Mouse (Mus musculus) gastrocnemius, adult 8-10 months (tissue): ENCODE data around the gene Mybpc1. TPM values are rescaled to one million over a fixed set of nuclear protein-coding genes. Genes with fewer than 3 reads are reported as not detected.
"Not testable (repeated sequence)": the region's sequence is repeated elsewhere in the genome, so short reads cannot be mapped to it uniquely, and the experiment has no call there.

Experiments
- DNase-seq, 2 experiments: peaks; one replicate each; pipeline ENCODE4 v3.0.0; 2022; ENCODE audit warnings: low spot score in 2 of 2
- total RNA-seq, 4 experiments: library from RNA; stranded (reverse); gene quantifications; 2 replicates each; pipeline ENCODE4 v1.2.4; 2022

The Mybpc1 gene
- total RNA-seq, 4 experiments from 2014 or later, result 812 to 945 (median 865) TPM

DNA sequence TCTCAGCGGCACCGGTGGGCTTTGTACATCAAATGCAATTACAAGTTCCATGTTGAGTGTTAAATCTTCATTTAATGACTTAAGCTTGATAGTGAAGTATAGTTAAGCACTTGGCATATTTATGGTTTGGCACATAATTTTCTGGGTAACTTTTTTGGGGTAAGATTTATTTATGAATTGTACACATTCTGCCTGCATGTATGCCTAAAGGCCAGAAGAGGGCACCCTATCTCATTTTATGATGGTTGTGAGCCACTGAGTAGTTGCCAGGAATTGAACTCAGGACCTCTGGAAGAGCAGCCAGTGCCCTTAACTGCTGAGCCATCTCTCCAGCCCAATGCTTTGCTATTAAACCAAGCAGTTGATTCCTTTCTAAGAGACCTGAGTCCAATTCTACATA lies 52.2 kb downstream of the Mybpc1 start:
- DNase-seq, result no peak

- no peak for DNase-seq
These were observed 54.7 kb downstream of the Mybpc1 start for GRCm38 (mm10) chr10:88550225-88550624.

GRCm38 (mm10) chr10:88547635-88548034 lies 57.3 kb downstream of the Mybpc1 start:
- no peak for DNase-seq

GRCm38 (mm10) chr10:88530631-88531030 lies 74.3 kb downstream of the Mybpc1 start:
- no peak for DNase-seq

DNA sequence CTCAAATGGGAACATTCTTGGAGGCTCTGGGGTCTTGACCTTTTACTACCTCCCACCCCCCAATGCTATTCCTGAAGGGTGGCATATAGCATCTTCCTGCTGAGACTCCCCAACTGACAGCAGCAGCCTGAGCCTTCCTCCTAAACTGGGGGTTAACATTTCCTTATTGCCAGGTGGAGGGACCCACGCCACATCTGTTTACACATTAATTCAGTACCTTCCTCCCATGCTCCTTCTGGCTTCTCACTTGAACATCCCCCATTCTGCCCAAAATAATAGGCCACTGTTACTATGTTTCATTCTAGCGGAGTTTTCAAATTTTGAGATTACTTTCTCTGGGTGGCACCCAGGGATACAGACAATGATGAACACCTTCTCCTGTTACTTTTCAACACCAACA lies 80.9 kb downstream of the Mybpc1 start:
- no peak for DNase-seq

- DNase-seq, result no peak
These were observed 81.7 kb downstream of the Mybpc1 start for GRCm38 (mm10) chr10:88523212-88523611.

DNA sequence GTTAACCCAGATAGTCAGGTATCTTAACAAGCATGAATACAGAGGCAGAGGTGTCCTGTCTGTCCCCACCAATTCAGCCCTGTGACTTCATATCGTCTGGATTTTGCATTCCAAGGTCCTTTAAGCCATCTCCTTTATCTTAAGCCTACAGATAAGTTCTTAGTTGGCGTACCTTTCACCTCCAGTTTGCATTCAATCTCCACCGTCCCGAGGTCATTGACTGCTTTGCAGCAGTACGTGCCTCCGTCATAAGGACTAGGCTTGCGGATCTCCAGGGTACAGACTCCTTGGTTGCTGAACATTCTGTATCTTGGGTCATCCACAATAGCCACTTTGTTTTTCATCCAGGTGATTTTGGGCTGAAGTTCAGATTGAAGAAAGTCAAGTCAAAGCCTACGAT lies 82.2 kb downstream of the Mybpc1 start:
- no peak for DNase-seq

- not testable (repeated sequence) for DNase-seq
These were observed 89.9 kb downstream of the Mybpc1 start for GRCm38 (mm10) chr10:88515049-88515448.

- peak in 1 of 2 experiments; percentile 51 for DNase-seq
These were observed 90.5 kb downstream of the Mybpc1 start for GRCm38 (mm10) chr10:88514495-88514894.

- DNase-seq, result no peak
These were observed 91.3 kb downstream of the Mybpc1 start for GRCm38 (mm10) chr10:88513574-88514135.

GRCm38 (mm10) chr10:88511355-88511754 lies 93.6 kb downstream of the Mybpc1 start:
- no peak for DNase-seq

GRCm38 (mm10) chr10:88510503-88511271 lies 94.3 kb downstream of the Mybpc1 start:
- DNase-seq, result peak in 1 of 2 experiments; percentile 12

- DNase-seq, result no peak
These were observed 97.2 kb downstream of the Mybpc1 start for GRCm38 (mm10) chr10:88507691-88508143.

DNA sequence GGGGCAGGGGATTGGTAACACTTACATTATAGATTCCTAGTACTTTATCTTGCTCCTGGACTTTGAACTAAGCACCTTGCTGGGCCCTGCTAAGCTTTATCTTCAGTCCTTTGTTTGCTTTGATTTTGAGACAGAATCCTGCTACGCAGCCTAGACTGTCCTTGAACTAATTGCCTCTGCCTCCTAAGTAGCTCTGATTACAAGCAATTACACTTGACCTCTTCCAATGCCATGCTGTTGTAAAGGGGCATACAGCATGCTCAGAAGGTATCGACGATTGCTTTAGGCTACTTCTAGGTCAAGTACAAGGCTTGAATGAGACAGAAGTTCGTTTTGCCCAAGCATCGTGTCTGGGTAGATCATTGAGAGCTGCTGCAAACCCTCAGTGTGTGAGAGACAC lies 99.7 kb downstream of the Mybpc1 start:
- no peak for DNase-seq

DNA sequence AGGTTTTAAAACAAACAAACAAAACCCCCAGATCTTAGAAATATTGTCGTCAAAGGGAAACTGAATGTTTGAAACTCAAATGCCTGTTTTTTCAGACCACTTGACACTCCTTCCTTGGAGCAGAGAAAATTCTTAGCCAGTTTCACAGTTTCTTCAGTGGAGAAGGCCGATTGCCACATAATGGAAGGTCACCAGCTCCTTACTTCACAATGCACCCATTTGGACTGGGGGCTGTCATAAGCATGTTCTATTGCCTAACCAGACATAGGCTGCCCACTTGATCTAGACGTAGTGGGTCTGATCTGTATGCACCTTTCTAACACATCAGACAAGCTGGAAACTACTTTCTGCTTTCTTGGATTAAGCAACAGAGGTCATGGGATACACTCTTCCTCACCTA lies 100.5 kb downstream of the Mybpc1 start:
- DNase-seq, result no peak

DNA sequence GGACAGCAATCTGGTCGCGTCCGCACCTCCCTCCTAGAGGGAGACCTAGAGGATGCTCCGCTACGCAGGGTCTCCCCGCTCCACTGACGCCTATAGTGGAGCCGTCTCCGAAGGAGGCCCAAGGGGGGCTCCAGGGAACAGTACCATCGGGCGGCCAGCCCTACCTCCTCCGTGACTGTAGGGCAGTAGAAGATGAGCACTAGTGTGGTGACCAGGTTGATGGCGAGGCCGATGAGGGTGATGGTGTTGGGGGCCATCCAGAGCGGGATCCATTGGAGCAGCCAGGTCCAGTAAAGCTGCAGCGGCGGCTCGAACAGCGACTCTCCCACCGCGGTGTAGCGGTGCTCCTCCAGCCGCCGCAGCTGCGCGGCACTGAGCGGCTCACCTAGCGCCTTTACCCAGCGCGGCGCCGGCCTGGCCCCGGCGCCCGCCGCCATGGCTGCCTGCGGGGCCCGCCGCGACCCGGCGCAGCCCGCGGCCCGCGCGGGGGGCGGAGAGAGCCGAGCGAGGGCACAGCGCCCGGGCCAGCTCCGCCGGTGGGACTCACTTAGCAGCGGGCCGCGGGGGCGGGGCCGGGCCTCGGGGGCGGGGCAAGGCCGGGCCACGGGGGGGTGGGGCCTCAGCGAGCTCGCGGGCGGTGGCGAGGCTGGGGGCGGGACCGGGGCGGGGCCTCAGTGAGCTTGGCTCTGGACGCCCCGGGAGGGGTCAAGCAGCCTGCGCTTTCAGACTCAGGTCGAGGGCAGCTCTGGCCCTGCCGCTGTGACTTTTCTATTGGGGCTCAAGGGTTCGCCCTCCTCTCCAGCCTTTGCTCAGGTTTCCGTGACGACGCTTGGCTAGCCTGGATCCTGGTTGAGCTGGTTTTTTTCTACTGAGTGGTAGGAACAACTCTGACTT lies 101.3 kb downstream of the Mybpc1 start, which contains the start of gene Chpt1:
Gene Chpt1, minus strand, starts transcription at position 653 of the 894 bp plus-strand sequence.
- peak; percentile 77 to 84 for DNase-seq

DNA sequence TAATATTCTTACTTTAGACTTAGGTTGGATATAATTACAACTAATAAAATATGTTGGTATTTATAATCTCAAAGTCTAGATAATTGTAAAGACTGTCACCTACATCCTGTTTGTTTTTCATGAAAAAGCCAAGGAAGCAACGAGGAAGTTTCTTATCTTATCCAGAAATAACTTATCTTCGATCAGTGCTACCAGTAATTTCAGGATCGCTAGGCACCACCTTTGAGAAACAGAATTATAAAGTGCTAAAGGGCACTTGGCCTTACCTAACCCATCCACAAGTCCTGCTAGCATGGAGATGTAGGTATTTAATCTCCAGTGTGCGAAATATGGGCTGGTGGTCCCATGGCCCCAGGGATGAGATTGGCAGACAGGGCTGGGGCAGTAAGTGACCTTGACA lies 102.0 kb downstream of the Mybpc1 start:
- DNase-seq, result no peak

DNA sequence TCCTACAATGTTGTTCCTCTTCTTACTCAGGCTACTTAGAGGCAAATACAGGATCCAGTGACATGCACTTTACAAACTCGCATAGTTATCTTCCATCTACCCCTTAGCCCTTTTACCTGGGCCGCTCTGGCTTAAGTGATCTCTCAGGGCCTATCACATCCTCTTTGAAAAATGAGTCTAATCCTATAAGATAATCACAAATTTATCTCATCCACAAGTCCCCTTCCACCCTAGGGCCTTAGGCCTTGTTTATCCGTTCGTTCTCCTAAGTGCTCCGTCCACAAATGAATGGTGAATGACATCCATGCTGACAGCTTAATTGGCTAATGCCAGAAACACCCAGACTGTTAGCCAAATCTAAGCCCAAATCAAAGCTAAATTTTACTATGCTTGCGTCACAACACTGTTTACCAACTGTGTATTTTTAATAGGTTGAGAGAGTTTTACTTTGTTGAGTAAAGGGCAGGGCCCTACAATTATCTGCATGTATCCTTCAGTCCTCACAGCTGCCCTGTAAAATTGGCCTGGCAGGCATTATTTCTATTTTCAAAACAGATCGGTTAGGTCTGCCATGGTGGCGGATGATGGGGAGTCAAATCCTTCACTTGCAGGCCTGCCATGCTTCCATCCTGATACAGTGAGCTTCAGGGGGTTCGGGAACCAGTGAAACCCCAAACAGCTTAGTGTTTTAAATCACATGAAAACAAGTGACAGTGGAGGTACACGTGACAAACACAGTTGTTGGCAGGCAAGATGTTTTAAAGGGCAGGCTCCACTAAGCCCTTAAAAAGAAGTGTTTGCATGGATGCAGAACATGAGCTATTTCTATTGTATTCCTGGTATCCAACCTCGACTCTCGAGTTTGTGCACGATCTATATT lies 102.8 kb downstream of the Mybpc1 start:
- no peak for DNase-seq

- no peak for DNase-seq
These were observed 103.6 kb downstream of the Mybpc1 start for GRCm38 (mm10) chr10:88501370-88501769.

DNA sequence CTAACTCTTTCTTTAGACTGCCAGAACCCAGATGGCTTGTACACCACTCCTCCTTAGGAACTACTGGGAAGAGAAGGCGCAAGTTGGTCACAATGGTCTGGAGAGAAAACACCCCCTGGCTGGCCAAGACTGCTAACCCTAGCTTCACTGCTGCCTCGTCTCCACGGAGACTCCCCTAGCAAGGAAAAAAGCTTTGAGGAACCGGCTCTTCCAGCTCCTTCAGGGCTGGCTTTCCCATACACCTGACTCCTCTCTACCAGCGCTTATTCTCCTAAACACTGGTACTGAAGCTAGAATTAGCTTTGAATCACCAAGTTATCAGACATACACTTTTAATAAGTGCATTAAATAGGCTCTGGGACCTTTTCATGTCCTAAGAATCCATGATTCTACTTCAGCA lies 105.0 kb downstream of the Mybpc1 start:
- DNase-seq, result no peak
